In the genomic region with DNA sequence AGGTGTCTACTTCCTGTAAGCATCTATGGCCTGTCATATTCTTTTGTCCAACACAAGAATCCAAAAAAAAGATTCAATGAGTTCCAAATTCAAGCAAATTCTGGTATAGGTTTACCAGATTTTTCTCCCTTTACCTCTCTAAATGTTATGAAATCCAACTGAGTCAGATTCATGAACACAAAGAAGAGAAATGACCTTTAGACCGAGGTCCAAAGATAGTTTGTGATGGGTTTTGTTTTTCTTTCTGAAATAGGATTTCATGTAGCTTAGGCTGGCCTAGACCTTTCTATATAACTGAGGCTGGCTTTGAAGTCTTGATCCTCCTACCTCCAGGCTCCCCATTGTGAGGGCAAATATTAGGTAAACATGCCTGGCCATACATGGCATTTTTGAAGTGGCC, we compare ENCODE assay signal across 22 mouse cellular contexts. TPM values are rescaled to one million over a fixed set of nuclear protein-coding genes. Genes with fewer than 3 reads are reported as not detected.
A peak's percentile ranks its signal among the peaks of the same experiment; 100 is the strongest.
DNase-seq lines count a peak whose midpoint lies in the region; ATAC-seq and TF ChIP-seq lines count a peak whose summit lies in the region.
"Had no signal": no experiment of that assay in that cellular context is flagged by ENCODE, and none has a peak within 500 bp of the region (broad histone marks: within the 10 kb centered on the region; RNA-seq: fewer than 3 reads in every experiment).

No protein-coding gene starts in this region.

- H3K27me3 ChIP-seq in heart, embryonic 13.5 days (replicated peaks): no peaks in the 10 kb centered on the region
- no peaks in the 10 kb centered on the region for H3K27me3 ChIP-seq in liver, adult 2 months (ENCODE audit: control insufficient read depth, insufficient read depth, low read length)
- H3K27me3 ChIP-seq in liver, embryonic 12.5 days (replicated peaks): no peaks in the 10 kb centered on the region
- H3K27me3 ChIP-seq in stomach, embryonic 14.5 days (ENCODE audit: control insufficient read depth, insufficient read depth, low read length): no peaks in the 10 kb centered on the region
- H3K27me3 ChIP-seq in stomach, postnatal 0 days (ENCODE audit: control insufficient read depth, insufficient read depth, low read length): no peaks in the 10 kb centered on the region
- H3K27me3 ChIP-seq in stomach, embryonic 15.5 days (replicated peaks): no peaks in the 10 kb centered on the region
- H3K27me3 ChIP-seq: megakaryocyte, embryonic 14.5 days; midbrain, embryonic 13.5 days had no signal

- TF ChIP-seq CTCF in liver, adult 2 months (IDR thresholded peaks at IDR 0.05; ENCODE audit: low read depth, low read length): no peak
- no peak for TF ChIP-seq CTCF in stomach, postnatal 0 days (IDR thresholded peaks at IDR 0.05; ENCODE audit: low read depth)

- no peak overlapping the region for H3K4me2 ChIP-seq in heart, embryonic 13.5 days
- H3K4me2 ChIP-seq in liver, embryonic 12.5 days: no peak overlapping the region
- no peak overlapping the region for H3K4me2 ChIP-seq in stomach, embryonic 14.5 days (replicated peaks; ENCODE audit: low read depth, low read length)
- no peak overlapping the region for H3K4me2 ChIP-seq in stomach, postnatal 0 days (replicated peaks; ENCODE audit: low read depth)
- no peak overlapping the region for H3K4me2 ChIP-seq in stomach, embryonic 15.5 days
- H3K4me2 ChIP-seq: liver, embryonic 11.5 days; midbrain, embryonic 13.5 days had no signal

- no peak for TF ChIP-seq EP300 in stomach, postnatal 0 days (optimal IDR thresholded peaks at IDR 0.05)

- no peaks in the 10 kb centered on the region for H3K9me3 ChIP-seq in heart, embryonic 13.5 days
- H3K9me3 ChIP-seq in liver, embryonic 12.5 days (replicated peaks): no peaks in the 10 kb centered on the region
- H3K9me3 ChIP-seq in stomach, embryonic 14.5 days (ENCODE audit: control insufficient read depth, low read depth, low read length): no peaks in the 10 kb centered on the region
- no peaks in the 10 kb centered on the region for H3K9me3 ChIP-seq in stomach, postnatal 0 days (ENCODE audit: control insufficient read depth, low read length)
- H3K9me3 ChIP-seq in stomach, embryonic 15.5 days: no peaks in the 10 kb centered on the region
- H3K9me3 ChIP-seq: hindbrain, embryonic 10.5 days; limb, embryonic 10.5 days; megakaryocyte, embryonic 14.5 days; midbrain, embryonic 13.5 days had no signal

- no peaks in the 10 kb centered on the region for H3K36me3 ChIP-seq in heart, embryonic 13.5 days
- no peaks in the 10 kb centered on the region for H3K36me3 ChIP-seq in liver, adult 2 months (ENCODE audit: control insufficient read depth, insufficient read depth, low read length)
- no peaks in the 10 kb centered on the region for H3K36me3 ChIP-seq in liver, embryonic 12.5 days
- H3K36me3 ChIP-seq in stomach, embryonic 14.5 days (ENCODE audit: control insufficient read depth, insufficient read depth, low read length): no peaks in the 10 kb centered on the region
- no peaks in the 10 kb centered on the region for H3K36me3 ChIP-seq in stomach, postnatal 0 days (ENCODE audit: control insufficient read depth, insufficient read depth, low read length)
- no peaks in the 10 kb centered on the region for H3K36me3 ChIP-seq in stomach, embryonic 15.5 days
- H3K36me3 ChIP-seq: hindbrain, embryonic 10.5 days; limb, embryonic 10.5 days; midbrain, embryonic 13.5 days had no signal

- peaks cover 85% of the 10 kb centered on the region for H3K4me1 ChIP-seq in heart, embryonic 13.5 days
- H3K4me1 ChIP-seq in liver, adult 2 months (ENCODE audit: control insufficient read depth, insufficient read depth, low read length): peaks cover 38% of the 10 kb centered on the region
- H3K4me1 ChIP-seq in liver, embryonic 12.5 days: peaks cover 22% of the 10 kb centered on the region
- peaks cover 2% of the 10 kb centered on the region; the same call in 1 of the 2 replicates for H3K4me1 ChIP-seq in stomach, embryonic 14.5 days (ENCODE audit: control insufficient read depth, insufficient read depth, low read length)
- H3K4me1 ChIP-seq in stomach, postnatal 0 days (replicated peaks; ENCODE audit: control insufficient read depth, insufficient read depth): peaks cover 9% of the 10 kb centered on the region; the same call in 1 of the 2 replicates
- H3K4me1 ChIP-seq in stomach, embryonic 15.5 days: peaks cover 21% of the 10 kb centered on the region
- H3K4me1 ChIP-seq: limb, embryonic 10.5 days had no signal

- no peak overlapping the region for H3K4me3 ChIP-seq in heart, embryonic 13.5 days
- H3K4me3 ChIP-seq in liver, adult 2 months (ENCODE audit: insufficient read depth, low read depth, low read length): no peak overlapping the region
- H3K4me3 ChIP-seq in liver, embryonic 12.5 days: no peak overlapping the region
- H3K4me3 ChIP-seq in stomach, embryonic 14.5 days (ENCODE audit: low read depth, low read length): no peak overlapping the region
- H3K4me3 ChIP-seq in stomach, postnatal 0 days (ENCODE audit: low read depth, low read length): no peak overlapping the region
- H3K4me3 ChIP-seq in stomach, embryonic 15.5 days (replicated peaks): no peak overlapping the region
- H3K4me3 ChIP-seq: hindbrain, embryonic 10.5 days; limb, embryonic 10.5 days; megakaryocyte, embryonic 14.5 days; midbrain, embryonic 13.5 days had no signal

- 85% methylated on average over 1 of the region's 1 CpGs for WGBS in heart, embryonic 13.5 days
- WGBS in liver, adult 2 months: 24% methylated on average over 1 of the region's 1 CpGs
- 47% methylated on average over 1 of the region's 1 CpGs for WGBS in liver, embryonic 12.5 days (ENCODE audit: insufficient replicate concordance)
- 73% methylated on average over 1 of the region's 1 CpGs for WGBS in stomach, embryonic 14.5 days
- 48% methylated on average over 1 of the region's 1 CpGs for WGBS in stomach, postnatal 0 days
- WGBS in stomach, embryonic 15.5 days: 65% methylated on average over 1 of the region's 1 CpGs

- no peak for TF ChIP-seq POLR2A in liver, adult 2 months (IDR thresholded peaks at IDR 0.05; ENCODE audit: extremely low read depth, insufficient read depth, low read length)

- DNase-seq in heart, postnatal 10 days: no peak
- DNase-seq in liver, adult 2 months (ENCODE audit: extremely low read depth, low read depth, low spot score): peak; percentile 90
- DNase-seq in stomach, postnatal 0 days (ENCODE audit: low spot score): no peak
- no peak for DNase-seq in kidney, postnatal 36 days
- DNase-seq: adrenal gland, adult 2 months; B cell, adult 2 months; cerebellum, adult 11-12 months; cerebellum, postnatal 14 days; forebrain, postnatal 0 days; kidney, adult 2 months; thymus, postnatal 14 days had no signal

- peaks cover 15% of the 10 kb centered on the region; the same call in 1 of the 2 replicates for H3K79me2 ChIP-seq in liver, adult 2 months (ENCODE audit: control insufficient read depth, insufficient read depth, low read length)

- intact Hi-C loops in heart, postnatal 10 days (cut with DNase I): no loop called here

- no peak overlapping the region for H3K9ac ChIP-seq in heart, embryonic 13.5 days
- no peak overlapping the region for H3K9ac ChIP-seq in liver, adult 2 months (ENCODE audit: low read depth, low read length)
- H3K9ac ChIP-seq in liver, embryonic 12.5 days: no peak overlapping the region
- H3K9ac ChIP-seq in stomach, embryonic 14.5 days (replicated peaks; ENCODE audit: low read depth, low read length): no peak overlapping the region
- no peak overlapping the region for H3K9ac ChIP-seq in stomach, postnatal 0 days (ENCODE audit: low read length)
- H3K9ac ChIP-seq in stomach, embryonic 15.5 days: no peak overlapping the region
- H3K9ac ChIP-seq: forebrain, postnatal 0 days; midbrain, embryonic 13.5 days had no signal

- no peak for ATAC-seq in heart, embryonic 13.5 days (ENCODE audit: extremely low read depth, insufficient number of reproducible peaks, low FRiP score, low TSS enrichment)
- ATAC-seq in liver, embryonic 12.5 days: no peak
- ATAC-seq in stomach, embryonic 14.5 days (ENCODE audit: insufficient number of reproducible peaks, insufficient read depth, low FRiP score, low read depth): no peak
- no peak for ATAC-seq in stomach, postnatal 0 days (ENCODE audit: low FRiP score, low TSS enrichment)
- no peak for ATAC-seq in stomach, embryonic 15.5 days (ENCODE audit: insufficient read depth, low FRiP score, low read depth)
- ATAC-seq: forebrain, postnatal 0 days; hindbrain, embryonic 16.5 days; midbrain, embryonic 13.5 days had no signal

- peak overlapping the region; percentile 81 for H3K27ac ChIP-seq in heart, embryonic 13.5 days (replicated peaks)
- H3K27ac ChIP-seq in liver, adult 2 months (replicated peaks; ENCODE audit: insufficient read depth, low read depth, low read length): peak overlapping the region; percentile 76
- no peak overlapping the region for H3K27ac ChIP-seq in liver, embryonic 12.5 days
- peak overlapping the region; percentile 48; the same call in 1 of the 2 replicates for H3K27ac ChIP-seq in stomach, embryonic 14.5 days (ENCODE audit: low read length)
- H3K27ac ChIP-seq in stomach, postnatal 0 days (replicated peaks): no peak overlapping the region
- H3K27ac ChIP-seq in stomach, embryonic 15.5 days: peak overlapping the region; percentile 77; the same call in 1 of the 2 replicates
- H3K27ac ChIP-seq: hindbrain, embryonic 10.5 days; kidney, postnatal 0 days; limb, embryonic 10.5 days; midbrain, embryonic 13.5 days had no signal

RNA-seq across cellular contexts. Expression of gene 1700056E22Rik, which starts 27.8 kb away (rescaled TPM):
- polyA plus RNA-seq in heart, embryonic 13.5 days (2015; fragmentation: Nextera tagmentation; extraction: Ambion mirVana): 2.4 TPM in 2 replicates
- total RNA-seq in heart, postnatal 10 days (2021): 1 to 10 TPM; 1.1 to 2.0 TPM
- total RNA-seq in liver, adult 2 months (2014; rRNA removed): 0.27 and 0.28 TPM in 2 replicates
- 0.83 and 0.99 TPM in 2 replicates for polyA plus RNA-seq in liver, adult 2 months (2012; rRNA removed)
- 0.85 and 0.98 TPM in 2 replicates for polyA plus RNA-seq in liver, embryonic 12.5 days (2016; fragmentation: Nextera tagmentation; extraction: Ambion mirVana)
- polyA plus RNA-seq in stomach, embryonic 14.5 days (2014; fragmentation: Nextera tagmentation; extraction: Ambion mirVana): 0.61 and 2.4 TPM in 2 replicates
- 1.6 and 2.6 TPM in 2 replicates for polyA plus RNA-seq in stomach, postnatal 0 days (2015; fragmentation: Nextera tagmentation; extraction: Ambion mirVana)
- 1.4 and 1.5 TPM in 2 replicates for polyA plus RNA-seq in stomach, embryonic 15.5 days (2015; fragmentation: Nextera tagmentation; extraction: Ambion mirVana)
- total RNA-seq: forebrain, postnatal 0 days had no signal

RNA-seq across cellular contexts. Expression of gene Dusp10, which starts 48.8 kb away (rescaled TPM):
- polyA plus RNA-seq in heart, embryonic 13.5 days (2015; fragmentation: Nextera tagmentation; extraction: Ambion mirVana): 12.1 and 13.2 TPM in 2 replicates
- 10 to 100 TPM; 11.1 to 12.9 TPM for total RNA-seq in heart, postnatal 10 days (2021)
- total RNA-seq in liver, adult 2 months (2014; rRNA removed): 2.1 and 3.0 TPM in 2 replicates
- 4.5 and 6.5 TPM in 2 replicates for polyA plus RNA-seq in liver, adult 2 months (2012; rRNA removed)
- 3.8 and 4.1 TPM in 2 replicates for polyA plus RNA-seq in liver, embryonic 12.5 days (2016; fragmentation: Nextera tagmentation; extraction: Ambion mirVana)
- polyA plus RNA-seq in stomach, embryonic 14.5 days (2014; fragmentation: Nextera tagmentation; extraction: Ambion mirVana): 9.0 and 9.9 TPM in 2 replicates
- polyA plus RNA-seq in stomach, postnatal 0 days (2015; fragmentation: Nextera tagmentation; extraction: Ambion mirVana): 4.2 and 6.5 TPM in 2 replicates
- 8.1 and 9.4 TPM in 2 replicates for polyA plus RNA-seq in stomach, embryonic 15.5 days (2015; fragmentation: Nextera tagmentation; extraction: Ambion mirVana)

Comparison
In these comparisons a context has a peak if more than half of its experiments do, and no peak if none do; other contexts are left out.
1. H3K27ac ChIP-seq: peak in heart, embryonic 13.5 days (single experiment), liver, adult 2 months (single experiment), stomach, embryonic 14.5 days (single experiment) and stomach, embryonic 15.5 days (single experiment); none in liver, embryonic 12.5 days (single experiment) and stomach, postnatal 0 days (single experiment).